Mouse (Mus musculus): Measurements from ENCODE around the gene Wwp2. TPM values are rescaled to one million over a fixed set of nuclear protein-coding genes. Genes with fewer than 3 reads are reported as not detected.

Gene Wwp2
- 61.9 and 81.2 TPM in 2 replicates for polyA plus RNA-seq (2016; fragmentation: Nextera tagmentation; extraction: Ambion mirVana)

- 1% methylated on average over 55 of the region's 81 CpGs for WGBS
- peak within 1 kb of the TSS; percentile 73 for H3K27ac ChIP-seq (replicated peaks)
Observed at GRCm38 (mm10) chr8:107435962-107436831, at the start of gene Wwp2. Gene Wwp2, plus strand, starts transcription at chr8:107436365.

DNA sequence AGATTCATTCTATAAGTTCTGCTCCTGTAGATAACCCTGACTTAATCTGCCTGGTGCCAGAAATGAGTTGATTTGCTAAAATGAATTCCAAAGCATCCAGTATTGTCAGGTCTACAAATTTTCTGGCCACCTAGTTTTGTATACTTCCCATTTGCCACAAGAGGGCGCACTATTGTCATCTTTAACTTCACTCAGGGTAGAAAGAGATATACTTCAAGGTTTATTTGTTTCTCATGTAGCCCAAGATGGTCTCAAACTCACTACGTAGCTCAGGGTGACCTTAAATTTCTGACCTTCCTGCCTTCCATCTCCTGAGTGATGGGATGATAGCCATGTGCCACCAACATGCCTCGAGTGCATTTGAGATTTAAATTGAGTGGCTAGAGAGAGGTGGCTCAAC is 49.5 kb upstream of the Wwp2 start:
- no peaks in the 10 kb centered on the region for H3K4me1 ChIP-seq

More at GRCm38 (mm10) chr8:107435962-107436831, at the start of gene Wwp2:
- peak within 1 kb of the TSS; percentile 86 for H3K4me3 ChIP-seq
- H3K27me3 ChIP-seq: no peaks in the 10 kb centered on the region
- H3K4me2 ChIP-seq (replicated peaks): peak within 1 kb of the TSS; percentile 68
- peaks cover 12% of the 10 kb centered on the region for H3K4me1 ChIP-seq
- no peaks in the 10 kb centered on the region for H3K9me3 ChIP-seq
- peak within 1 kb of the TSS; percentile 86 for H3K9ac ChIP-seq (replicated peaks)
- no peaks in the 10 kb centered on the region for H3K36me3 ChIP-seq
- ATAC-seq (ENCODE audit: low FRiP score, low read depth): peak; percentile 94

GRCm38 (mm10) chr8:107387861-107388260 is 48.3 kb upstream of the Wwp2 start:
- no peak overlapping the region for H3K9ac ChIP-seq (replicated peaks)
- no peak for ATAC-seq (ENCODE audit: low FRiP score, low read depth)
- no peak overlapping the region for H3K27ac ChIP-seq (replicated peaks)
- H3K27me3 ChIP-seq: no peaks in the 10 kb centered on the region
- H3K9me3 ChIP-seq: no peaks in the 10 kb centered on the region
- no peaks in the 10 kb centered on the region for H3K4me1 ChIP-seq
- no peak overlapping the region for H3K4me2 ChIP-seq (replicated peaks)
- no peak overlapping the region for H3K4me3 ChIP-seq
- no peaks in the 10 kb centered on the region for H3K36me3 ChIP-seq
- WGBS: 73% methylated on average over 5 of the region's 5 CpGs

More for the DNA sequence above, 49.5 kb upstream of the Wwp2 start:
- H3K4me3 ChIP-seq: no peak overlapping the region
- no peak overlapping the region for H3K27ac ChIP-seq (replicated peaks)
- H3K9ac ChIP-seq (replicated peaks): no peak overlapping the region
- WGBS: 33% methylated on average over 3 of the region's 3 CpGs
- ATAC-seq (ENCODE audit: low FRiP score, low read depth): no peak
- H3K36me3 ChIP-seq: no peaks in the 10 kb centered on the region
- H3K9me3 ChIP-seq: no peaks in the 10 kb centered on the region
- H3K27me3 ChIP-seq: no peaks in the 10 kb centered on the region
- no peak overlapping the region for H3K4me2 ChIP-seq (replicated peaks)

GRCm38 (mm10) chr8:107389557-107389956 is 46.6 kb upstream of the Wwp2 start:
- H3K9me3 ChIP-seq: no peaks in the 10 kb centered on the region
- no peak overlapping the region for H3K9ac ChIP-seq (replicated peaks)
- H3K27ac ChIP-seq (replicated peaks): no peak overlapping the region
- H3K4me2 ChIP-seq (replicated peaks): no peak overlapping the region
- no peak overlapping the region for H3K4me3 ChIP-seq
- no peaks in the 10 kb centered on the region for H3K36me3 ChIP-seq
- H3K4me1 ChIP-seq: no peaks in the 10 kb centered on the region
- no peak for ATAC-seq (ENCODE audit: low FRiP score, low read depth)
- H3K27me3 ChIP-seq: no peaks in the 10 kb centered on the region
- WGBS: 86% methylated on average over 8 of the region's 8 CpGs

- Histone ChIP-seq H3K36me3 (no peaks in the 10 kb centered on the region), H3K4me1 (no peaks in the 10 kb centered on the region), H3K27ac (replicated peaks) (no peak overlapping the region), H3K4me2 (replicated peaks) (no peak overlapping the region), H3K27me3 (no peaks in the 10 kb centered on the region), H3K9me3 (no peaks in the 10 kb centered on the region), H3K4me3 (no peak overlapping the region), H3K9ac (replicated peaks) (no peak overlapping the region)
- no peak for ATAC-seq (ENCODE audit: low FRiP score, low read depth)
- WGBS: 93% methylated on average over 16 of the region's 16 CpGs
Observed at GRCm38 (mm10) chr8:107390476-107391135, 45.6 kb upstream of the Wwp2 start.

DNA sequence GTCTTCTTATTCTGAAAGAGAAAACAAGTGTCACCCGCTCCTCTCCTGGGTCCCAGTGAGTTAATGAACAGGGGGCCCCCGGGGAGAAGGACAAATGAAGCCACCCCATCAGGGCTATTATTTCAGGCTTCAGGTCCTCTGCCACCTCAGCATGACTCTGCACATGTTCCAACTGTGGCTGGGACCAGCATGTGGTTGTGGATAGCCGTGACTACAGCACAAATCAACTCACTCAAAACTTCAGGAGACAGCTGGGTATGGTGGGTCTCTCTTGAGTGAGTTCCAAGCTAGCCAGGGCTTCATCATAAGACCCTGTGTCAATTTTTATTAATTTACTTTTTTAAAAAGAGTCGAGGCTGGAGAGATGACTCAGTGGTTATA is 45.0 kb upstream of the Wwp2 start:
- H3K4me3 ChIP-seq: no peak overlapping the region
- H3K9ac ChIP-seq (replicated peaks): no peak overlapping the region
- ATAC-seq (ENCODE audit: low FRiP score, low read depth): no peak
- WGBS: 67% methylated on average over 4 of the region's 4 CpGs
- H3K4me2 ChIP-seq (replicated peaks): no peak overlapping the region
- H3K36me3 ChIP-seq: no peaks in the 10 kb centered on the region
- H3K27ac ChIP-seq (replicated peaks): no peak overlapping the region
- no peaks in the 10 kb centered on the region for H3K4me1 ChIP-seq
- H3K27me3 ChIP-seq: no peaks in the 10 kb centered on the region
- no peaks in the 10 kb centered on the region for H3K9me3 ChIP-seq

GRCm38 (mm10) chr8:107395397-107395796 is 40.8 kb upstream of the Wwp2 start:
- Histone ChIP-seq H3K27me3 (no peaks in the 10 kb centered on the region; the same call in 1 of the 2 replicates), H3K27ac (replicated peaks) (no peak overlapping the region)
- no peak for ATAC-seq (ENCODE audit: low FRiP score, low read depth)

DNA sequence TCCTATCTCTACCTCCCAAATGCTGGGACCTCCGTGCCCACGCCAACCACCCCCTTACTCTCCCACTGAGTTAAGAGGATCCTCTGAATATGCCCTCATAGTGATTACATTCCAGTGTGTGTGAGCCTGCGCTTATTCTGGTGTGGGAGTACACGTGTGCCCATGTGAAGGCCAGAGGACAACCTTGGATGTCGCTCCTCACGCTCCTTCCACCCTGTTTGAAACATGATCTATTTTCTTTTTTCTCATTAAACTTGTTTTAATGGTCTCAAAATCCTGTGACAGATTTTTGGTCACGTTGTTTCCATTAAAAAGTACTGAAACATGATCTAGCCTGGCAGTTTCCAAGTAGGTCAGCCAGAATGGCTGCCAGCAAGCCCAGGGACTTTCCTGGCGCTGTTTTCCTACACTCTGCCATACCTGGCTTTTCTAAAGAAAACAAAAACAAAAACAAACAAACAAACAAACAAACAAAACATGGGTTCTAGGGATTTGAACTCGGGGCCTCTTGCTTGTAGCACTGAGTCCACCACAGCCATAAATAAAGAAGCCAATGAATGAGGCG is 40.0 kb upstream of the Wwp2 start:
- Histone ChIP-seq H3K4me3 (no peak overlapping the region), H3K4me1 (no peaks in the 10 kb centered on the region), H3K4me2 (replicated peaks) (no peak overlapping the region), H3K36me3 (no peaks in the 10 kb centered on the region), H3K9me3 (no peaks in the 10 kb centered on the region), H3K27me3 (no peaks in the 10 kb centered on the region; the same call in 1 of the 2 replicates), H3K9ac (replicated peaks) (no peak overlapping the region), H3K27ac (replicated peaks) (no peak overlapping the region)
- 89% methylated on average over 10 of the region's 10 CpGs for WGBS
- no peak for ATAC-seq (ENCODE audit: low FRiP score, low read depth)

More at GRCm38 (mm10) chr8:107395397-107395796, 40.8 kb upstream of the Wwp2 start:
- Histone ChIP-seq H3K4me3 (no peak overlapping the region), H3K36me3 (no peaks in the 10 kb centered on the region), H3K4me1 (no peaks in the 10 kb centered on the region), H3K4me2 (replicated peaks) (no peak overlapping the region), H3K9ac (replicated peaks) (no peak overlapping the region), H3K9me3 (no peaks in the 10 kb centered on the region)

GRCm38 (mm10) chr8:107397665-107398064 is 38.5 kb upstream of the Wwp2 start:
- 59% methylated on average over 12 of the region's 12 CpGs for WGBS
- no peaks in the 10 kb centered on the region for H3K36me3 ChIP-seq
- 0 out of 2 replicates have a peak, but pooled peaks cover 2% of the 10 kb centered on the region for H3K4me1 ChIP-seq
- no peaks in the 10 kb centered on the region for H3K9me3 ChIP-seq
- no peak overlapping the region for H3K4me3 ChIP-seq
- ATAC-seq (ENCODE audit: low FRiP score, low read depth): no peak
- H3K27ac ChIP-seq (replicated peaks): no peak overlapping the region
- no peak overlapping the region for H3K4me2 ChIP-seq (replicated peaks)
- H3K27me3 ChIP-seq: no peaks in the 10 kb centered on the region; the same call in 1 of the 2 replicates
- H3K9ac ChIP-seq (replicated peaks): no peak overlapping the region

DNA sequence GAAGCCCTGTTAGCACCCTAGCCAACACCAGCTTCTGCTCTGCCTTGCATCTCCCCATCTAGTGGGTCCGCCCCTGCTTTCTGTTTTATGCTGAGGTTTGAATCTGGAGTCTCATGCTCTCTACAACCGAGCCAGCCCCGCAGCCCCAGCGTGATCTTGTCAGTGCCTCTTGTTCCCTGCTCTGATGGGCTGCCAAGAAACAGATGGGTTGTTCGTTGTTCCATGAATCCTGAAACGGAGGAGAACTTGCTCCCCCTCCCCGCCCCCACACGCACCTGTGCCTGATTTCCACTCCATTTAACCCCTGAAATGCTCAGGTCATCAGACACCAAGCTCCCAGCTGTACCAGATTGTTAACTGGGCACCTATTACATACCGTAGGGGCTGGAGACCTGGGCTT is 36.7 kb upstream of the Wwp2 start:
- peaks cover 11% of the 10 kb centered on the region; the same call in 1 of the 2 replicates for H3K4me1 ChIP-seq
- ATAC-seq (ENCODE audit: low FRiP score, low read depth): no peak
- H3K9ac ChIP-seq (replicated peaks): no peak overlapping the region
- 46% methylated on average over 9 of the region's 9 CpGs for WGBS
- H3K27ac ChIP-seq (replicated peaks): no peak overlapping the region
- no peak overlapping the region for H3K4me2 ChIP-seq (replicated peaks)
- H3K27me3 ChIP-seq: no peaks in the 10 kb centered on the region; the same call in 1 of the 2 replicates
- no peaks in the 10 kb centered on the region for H3K36me3 ChIP-seq
- no peak overlapping the region for H3K4me3 ChIP-seq
- no peaks in the 10 kb centered on the region for H3K9me3 ChIP-seq

DNA sequence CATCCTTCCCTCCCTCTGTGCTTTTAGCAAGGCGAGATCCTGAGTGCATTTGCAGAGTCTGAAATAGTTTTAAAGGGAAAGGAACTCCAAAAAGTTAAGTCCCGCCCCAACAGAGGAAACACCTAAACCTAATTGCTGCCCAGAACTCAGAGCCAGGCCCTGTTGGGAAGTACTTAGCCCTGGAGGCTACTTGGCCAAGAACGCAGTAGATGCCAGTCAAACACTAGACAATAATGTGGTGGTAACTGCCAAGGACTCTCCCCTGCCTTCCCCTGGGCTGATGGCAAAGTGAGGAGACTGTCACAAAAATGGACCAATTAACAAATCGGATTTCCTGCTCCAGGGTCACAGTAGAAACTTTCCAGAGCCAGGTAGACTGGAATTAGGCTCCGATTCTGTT is 34.3 kb upstream of the Wwp2 start:
- no peaks in the 10 kb centered on the region; the same call in 1 of the 2 replicates for H3K27me3 ChIP-seq
- peaks cover 11% of the 10 kb centered on the region; the same call in 1 of the 2 replicates for H3K4me1 ChIP-seq
- H3K4me2 ChIP-seq (replicated peaks): no peak overlapping the region
- no peaks in the 10 kb centered on the region for H3K36me3 ChIP-seq
- no peak overlapping the region for H3K27ac ChIP-seq (replicated peaks)
- no peaks in the 10 kb centered on the region for H3K9me3 ChIP-seq
- ATAC-seq (ENCODE audit: low FRiP score, low read depth): no peak
- H3K9ac ChIP-seq (replicated peaks): no peak overlapping the region
- H3K4me3 ChIP-seq: no peak overlapping the region
- WGBS: 91% methylated on average over 5 of the region's 5 CpGs

Measured in midbrain, embryonic 12.5 days (tissue).